Mouse (Mus musculus): ENCODE data around the gene Mrgprg. TPM values are rescaled to one million over a fixed set of nuclear protein-coding genes. Genes with fewer than 3 reads are reported as not detected.

The Mrgprg gene
- polyA plus RNA-seq, 1 experiment from 2014 or later, result not detected

- H3K4me3 ChIP-seq (ENCODE audit: low read depth, low read length), result no peak overlapping the region
- peaks cover 1% of the 10 kb centered on the region; the same call in 1 of the 2 replicates for H3K4me1 ChIP-seq (replicated peaks; ENCODE audit: control insufficient read depth, insufficient read depth, low read length)
- no peak for TF ChIP-seq CTCF (IDR thresholded peaks at IDR 0.05; ENCODE audit: low read depth)
- peak; percentile 61 for ATAC-seq
- H3K27ac ChIP-seq (ENCODE audit: low read depth, low read length), result no peak overlapping the region
- H3K4me2 ChIP-seq (replicated peaks; ENCODE audit: low read depth), result 0 out of 2 replicates have a peak overlapping the region, but pooled peaks have one; percentile 3
- no peaks in the 10 kb centered on the region for H3K36me3 ChIP-seq (ENCODE audit: control insufficient read depth, insufficient read depth)
- WGBS, result 47% methylated on average over 4 of the region's 4 CpGs
- no peaks in the 10 kb centered on the region for H3K9me3 ChIP-seq (ENCODE audit: control insufficient read depth)
- H3K9ac ChIP-seq (ENCODE audit: low read depth, low read length), result no peak overlapping the region
- H3K27me3 ChIP-seq (replicated peaks; ENCODE audit: control insufficient read depth, insufficient read depth, low read length), result peaks cover 15% of the 10 kb centered on the region; the same call in 1 of the 2 replicates
Observed at GRCm38 (mm10) chr7:143752056-143752455, 14.7 kb downstream of the Mrgprg start.

- Histone ChIP-seq H3K4me1 (replicated peaks; ENCODE audit: control insufficient read depth, insufficient read depth, low read length) (no peaks in the 10 kb centered on the region; the same call in 1 of the 2 replicates), H3K27me3 (replicated peaks; ENCODE audit: control insufficient read depth, insufficient read depth, low read length) (peaks cover 13% of the 10 kb centered on the region; the same call in 1 of the 2 replicates), H3K4me2 (replicated peaks; ENCODE audit: low read depth) (no peak overlapping the region), H3K4me3 (ENCODE audit: low read depth, low read length) (no peak overlapping the region), H3K36me3 (ENCODE audit: control insufficient read depth, insufficient read depth) (no peaks in the 10 kb centered on the region), H3K9ac (ENCODE audit: low read depth, low read length) (no peak overlapping the region; the same call in 1 of the 2 replicates), H3K27ac (ENCODE audit: low read depth, low read length) (no peak overlapping the region), H3K9me3 (ENCODE audit: control insufficient read depth) (no peaks in the 10 kb centered on the region)
- TF ChIP-seq CTCF (IDR thresholded peaks at IDR 0.05; ENCODE audit: low read depth), result no peak
- 67% methylated on average over 1 of the region's 1 CpGs for WGBS
- no peak for ATAC-seq
Observed at GRCm38 (mm10) chr7:143751380-143751779, 15.4 kb downstream of the Mrgprg start.

- Histone ChIP-seq H3K9ac (ENCODE audit: low read depth, low read length) (no peak overlapping the region), H3K27me3 (replicated peaks; ENCODE audit: control insufficient read depth, insufficient read depth, low read length) (no peaks in the 10 kb centered on the region), H3K4me2 (replicated peaks; ENCODE audit: low read depth) (no peak overlapping the region), H3K9me3 (ENCODE audit: control insufficient read depth) (no peaks in the 10 kb centered on the region), H3K4me3 (ENCODE audit: low read depth, low read length) (no peak overlapping the region), H3K27ac (ENCODE audit: low read depth, low read length) (no peak overlapping the region), H3K36me3 (ENCODE audit: control insufficient read depth, insufficient read depth) (no peaks in the 10 kb centered on the region), H3K4me1 (replicated peaks; ENCODE audit: control insufficient read depth, insufficient read depth, low read length) (no peaks in the 10 kb centered on the region)
- no peak for ATAC-seq
- no peak for TF ChIP-seq CTCF (IDR thresholded peaks at IDR 0.05; ENCODE audit: low read depth)
- 78% methylated on average over 3 of the region's 3 CpGs for WGBS
Observed at GRCm38 (mm10) chr7:143749045-143749444, 17.7 kb downstream of the Mrgprg start.

- ATAC-seq, result peak; percentile 41
- no peak overlapping the region for H3K27ac ChIP-seq (ENCODE audit: low read depth, low read length)
- H3K9me3 ChIP-seq (ENCODE audit: control insufficient read depth), result no peaks in the 10 kb centered on the region
- H3K4me1 ChIP-seq (replicated peaks; ENCODE audit: control insufficient read depth, insufficient read depth, low read length), result no peaks in the 10 kb centered on the region
- WGBS, result 3% methylated on average over 16 of the region's 16 CpGs
- H3K36me3 ChIP-seq (ENCODE audit: control insufficient read depth, insufficient read depth), result no peaks in the 10 kb centered on the region
- no peak overlapping the region for H3K4me3 ChIP-seq (ENCODE audit: low read depth, low read length)
- H3K27me3 ChIP-seq (replicated peaks; ENCODE audit: control insufficient read depth, insufficient read depth, low read length), result no peaks in the 10 kb centered on the region
- peak; percentile 93 for TF ChIP-seq CTCF (IDR thresholded peaks at IDR 0.05; ENCODE audit: low read depth)
- H3K4me2 ChIP-seq (replicated peaks; ENCODE audit: low read depth), result peak overlapping the region; percentile 50
- no peak overlapping the region for H3K9ac ChIP-seq (ENCODE audit: low read depth, low read length)
Observed at GRCm38 (mm10) chr7:143748041-143748868, 18.5 kb downstream of the Mrgprg start.

GRCm38 (mm10) chr7:143740653-143741052 is 26.1 kb downstream of the Mrgprg start:
- H3K27ac ChIP-seq (ENCODE audit: low read depth, low read length), result no peak overlapping the region
- H3K27me3 ChIP-seq (replicated peaks; ENCODE audit: control insufficient read depth, insufficient read depth, low read length), result no peaks in the 10 kb centered on the region
- 31% methylated on average over 2 of the region's 2 CpGs for WGBS
- peak overlapping the region; percentile 70 for H3K4me3 ChIP-seq (ENCODE audit: low read depth, low read length)
- peak overlapping the region; percentile 89 for H3K4me2 ChIP-seq (replicated peaks; ENCODE audit: low read depth)
- H3K4me1 ChIP-seq (replicated peaks; ENCODE audit: control insufficient read depth, insufficient read depth, low read length), result peaks cover 9% of the 10 kb centered on the region; the same call in 1 of the 2 replicates
- TF ChIP-seq CTCF (IDR thresholded peaks at IDR 0.05; ENCODE audit: low read depth), result no peak
- no peaks in the 10 kb centered on the region for H3K9me3 ChIP-seq (ENCODE audit: control insufficient read depth)
- H3K36me3 ChIP-seq (ENCODE audit: control insufficient read depth, insufficient read depth), result no peaks in the 10 kb centered on the region
- 0 out of 2 replicates have a peak overlapping the region, but pooled peaks have one; percentile 83 for H3K9ac ChIP-seq (ENCODE audit: low read depth, low read length)
- ATAC-seq, result no peak; the same call in 1 of the 2 replicates
